Mouse (Mus musculus): Measurements from ENCODE around the gene Mip.

- TF ChIP-seq CTCF (IDR thresholded peaks at IDR 0.05; ENCODE audit: low read depth): no peak
- TF ChIP-seq EP300 (IDR thresholded peaks at IDR 0.05; ENCODE audit: low read depth): no peak
Measured at GRCm38 (mm10) chr10:128193113-128193512, 32.5 kb upstream of the Mip start.
